Mouse (Mus musculus) intestine, postnatal 0 days (tissue): ENCODE measurements around the gene Caml. TPM values are rescaled to one million over a fixed set of nuclear protein-coding genes. Genes with fewer than 3 reads are reported as not detected.

ENCODE experiments used
- ATAC-seq: fragments of 200-750 bp; cut with Nextera tagmentation; 2 replicates; pipeline ENCODE4 v1.8.0; 2017; ENCODE audit warnings: mild to moderate bottlenecking, moderate TSS enrichment, moderate library complexity
- H3K27ac ChIP-seq: fragments of 300-500 bp; sonication (generic); 2 replicates; pipeline ENCODE4 v1.5.1; 2014; ENCODE audit warnings: mild to moderate bottlenecking, low read depth, low read length, moderate library complexity
- H3K27me3 ChIP-seq: fragments of 300-500 bp; sonication (generic); replicated peaks from 2 replicates; pipeline ENCODE4 v1.6.1; 2014; ENCODE audit warnings: low read length, mixed read lengths; ENCODE audit not compliant: control insufficient read depth, insufficient read depth
- H3K36me3 ChIP-seq: fragments of 300-500 bp; sonication (generic); 2 replicates; pipeline ENCODE4 v1.6.1; 2014; ENCODE audit warnings: mild to moderate bottlenecking, moderate library complexity; ENCODE audit not compliant: control insufficient read depth, insufficient read depth
- H3K4me1 ChIP-seq: fragments of 300-500 bp; sonication (generic); replicated peaks from 2 replicates; pipeline ENCODE4 v1.6.1; 2014; ENCODE audit warnings: antibody characterized with exemption, low read length, mixed read lengths; ENCODE audit not compliant: control insufficient read depth, insufficient read depth
- H3K4me2 ChIP-seq: fragments of 300-500 bp; sonication (generic); replicated peaks from 2 replicates; pipeline ENCODE4 v1.6.1; 2014; ENCODE audit warnings: low read depth, mild to moderate bottlenecking, moderate library complexity
- H3K4me3 ChIP-seq: fragments of 300-500 bp; sonication (generic); 2 replicates; pipeline ENCODE4 v1.5.1; 2014; ENCODE audit warnings: low read depth, low read length
- H3K9ac ChIP-seq: fragments of 300-500 bp; sonication (generic); 2 replicates; pipeline ENCODE4 v1.6.1; 2014; ENCODE audit warnings: mild to moderate bottlenecking, low read depth, low read length
- H3K9me3 ChIP-seq: fragments of 300-500 bp; sonication (generic); 2 replicates; pipeline ENCODE4 v1.6.1; 2016; ENCODE audit warnings: mixed run types; ENCODE audit not compliant: control insufficient read depth
- CTCF ChIP-seq: sonication (generic); IDR thresholded peaks from 2 replicates; pipeline ENCODE4 v1.5.1; 2016; ENCODE audit warnings: low read depth, mild to moderate bottlenecking, control low read depth, antibody characterized with exemption, moderate library complexity
- WGBS: fragments of 180-500 bp; shearing (Covaris S2); extraction: QIAGEN DNeasy Blood & Tissue Kit; methylation state at CpG from one replicate; pipeline ENCODE4 v1.1.7; 2014; 5-methylcytosine and 5-hydroxymethylcytosine counted together
- polyA plus RNA-seq: library from polyadenylated mRNA; unstranded; fragments of >200 nt; fragmentation: Nextera tagmentation; extraction: Ambion mirVana; gene quantifications from 2 replicates; pipeline ENCODE4 v1.2.1, GENCODE M21; 2015

Caml gene
- polyA plus RNA-seq, 1 experiment from 2014 or later = 24.8 TPM

- Histone ChIP-seq H3K9me3 (no peaks in the 10 kb centered on the region), H3K27me3 (no peaks in the 10 kb centered on the region), H3K4me1 (no peaks in the 10 kb centered on the region), H3K4me2 (no peak overlapping the region), H3K4me3 (no peak overlapping the region), H3K9ac (no peak overlapping the region), H3K36me3 (peaks cover 26% of the 10 kb centered on the region), H3K27ac (no peak overlapping the region)
- 63% methylated on average over 4 of the region's 4 CpGs for WGBS
- no peak for TF ChIP-seq CTCF
- ATAC-seq = no peak
Observed at GRCm38 (mm10) chr13:55591961-55592490, 30.8 kb upstream of the Caml start.

- TF ChIP-seq CTCF = peak; percentile 41
- H3K4me1 ChIP-seq = no peaks in the 10 kb centered on the region
- peak overlapping the region; percentile 92 for H3K4me3 ChIP-seq
- H3K9me3 ChIP-seq = no peaks in the 10 kb centered on the region
- H3K27me3 ChIP-seq = no peaks in the 10 kb centered on the region
- H3K27ac ChIP-seq = peak overlapping the region; percentile 30; the same call in 1 of the 2 replicates
- peak; percentile 96 for ATAC-seq
- 4% methylated on average over 29 of the region's 29 CpGs for WGBS
- peak overlapping the region; percentile 75 for H3K9ac ChIP-seq
- H3K36me3 ChIP-seq = peaks cover 31% of the 10 kb centered on the region
- peak overlapping the region; percentile 69 for H3K4me2 ChIP-seq
Observed at GRCm38 (mm10) chr13:55592512-55593253, 30.1 kb upstream of the Caml start.

- peak; percentile 42 for ATAC-seq
- H3K9ac ChIP-seq = peak overlapping the region; percentile 75
- H3K27me3 ChIP-seq = no peaks in the 10 kb centered on the region
- H3K27ac ChIP-seq = peak overlapping the region; percentile 30; the same call in 1 of the 2 replicates
- under 1% methylated on average over 31 of the region's 31 CpGs for WGBS
- no peaks in the 10 kb centered on the region for H3K9me3 ChIP-seq
- peaks cover 33% of the 10 kb centered on the region for H3K36me3 ChIP-seq
- H3K4me3 ChIP-seq = peak overlapping the region; percentile 92
- no peak for TF ChIP-seq CTCF
- peak overlapping the region; percentile 69 for H3K4me2 ChIP-seq
- H3K4me1 ChIP-seq = no peaks in the 10 kb centered on the region
Observed at GRCm38 (mm10) chr13:55593254-55593747, 29.5 kb upstream of the Caml start.

- no peak overlapping the region for H3K4me2 ChIP-seq
- H3K9me3 ChIP-seq = no peaks in the 10 kb centered on the region
- TF ChIP-seq CTCF = no peak
- no peak overlapping the region for H3K4me3 ChIP-seq
- WGBS = 90% methylated on average over 12 of the region's 12 CpGs
- ATAC-seq = no peak
- H3K27ac ChIP-seq = no peak overlapping the region
- no peaks in the 10 kb centered on the region for H3K4me1 ChIP-seq
- no peaks in the 10 kb centered on the region for H3K27me3 ChIP-seq
- no peak overlapping the region for H3K9ac ChIP-seq
- peaks cover 33% of the 10 kb centered on the region for H3K36me3 ChIP-seq
Observed at GRCm38 (mm10) chr13:55595375-55595774, 27.4 kb upstream of the Caml start.

GRCm38 (mm10) chr13:55596802-55597201 is 26.0 kb upstream of the Caml start:
- Histone ChIP-seq H3K4me1 (no peaks in the 10 kb centered on the region; the same call in 1 of the 2 replicates), H3K9ac (no peak overlapping the region), H3K4me3 (no peak overlapping the region), H3K27ac (no peak overlapping the region), H3K36me3 (peaks cover 33% of the 10 kb centered on the region), H3K4me2 (no peak overlapping the region), H3K9me3 (no peaks in the 10 kb centered on the region), H3K27me3 (no peaks in the 10 kb centered on the region)
- no peak for TF ChIP-seq CTCF
- WGBS = 98% methylated on average over 12 of the region's 12 CpGs
- ATAC-seq = no peak
